Mouse (Mus musculus): ENCODE measurements around the gene Gm28372. TPM values are rescaled to one million over a fixed set of nuclear protein-coding genes. Genes with fewer than 3 reads are reported as not detected.
"Not testable (repeated sequence)": the region's sequence is repeated elsewhere in the genome, so short reads cannot be mapped to it uniquely, and the experiment has no call there.

Gm28372 gene
- polyA plus RNA-seq (2012; rRNA removed): not detected in 2 replicates

DNA sequence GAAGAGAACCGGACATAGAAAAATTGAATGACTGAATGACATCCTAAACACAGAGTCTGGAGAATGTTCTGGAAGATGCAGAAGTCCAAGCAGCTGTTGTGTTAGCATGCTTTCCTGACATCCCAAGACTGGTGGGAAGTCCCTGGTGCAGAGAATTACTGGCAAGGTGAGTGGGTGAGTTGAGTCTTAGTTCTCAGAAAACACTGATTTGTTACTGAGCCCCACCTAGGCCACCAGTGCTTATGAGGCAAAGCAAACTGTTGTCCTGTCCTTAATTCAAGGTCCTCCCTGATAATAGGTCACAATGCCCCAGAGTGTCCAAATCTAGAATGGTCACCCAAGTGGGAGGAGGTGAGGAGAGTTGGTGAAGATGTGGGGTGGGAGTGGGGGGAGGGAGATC, at the start of gene Gm28372, which contains the start of gene 1700020A23Rik:
Gm28372 (plus strand) TSS at position 301 of the 400 bp plus-strand sequence.
1700020A23Rik (plus strand) TSS at position 321 of the 400 bp plus-strand sequence.
- no peak for TF ChIP-seq CTCF (IDR thresholded peaks at IDR 0.05; ENCODE audit: extremely low read depth, insufficient read depth, insufficient read length, insufficient replicate concordance)
- no peak for TF ChIP-seq POLR2A (IDR thresholded peaks at IDR 0.05; ENCODE audit: low read depth, low read length)
- H3K4me1 ChIP-seq (ENCODE audit: control insufficient read depth, insufficient read depth, insufficient read length): no peaks in the 10 kb centered on the region
- no peak for DNase-seq (ENCODE audit: low read depth in 1 of 2, low spot score in 2 of 2)
- H3K27ac ChIP-seq (ENCODE audit: insufficient read depth, low read length): no peak within 1 kb of the TSS
- WGBS: 89% methylated on average over 1 of the region's 1 CpGs
- no peaks in the 10 kb centered on the region for H3K36me3 ChIP-seq (ENCODE audit: control insufficient read depth, insufficient read depth, low read length)
- no peak within 1 kb of the TSS for H3K4me3 ChIP-seq (ENCODE audit: extremely low read depth, insufficient read depth, insufficient read length)
- no peaks in the 10 kb centered on the region for H3K27me3 ChIP-seq (ENCODE audit: control insufficient read depth, insufficient read depth, low read length)

DNA sequence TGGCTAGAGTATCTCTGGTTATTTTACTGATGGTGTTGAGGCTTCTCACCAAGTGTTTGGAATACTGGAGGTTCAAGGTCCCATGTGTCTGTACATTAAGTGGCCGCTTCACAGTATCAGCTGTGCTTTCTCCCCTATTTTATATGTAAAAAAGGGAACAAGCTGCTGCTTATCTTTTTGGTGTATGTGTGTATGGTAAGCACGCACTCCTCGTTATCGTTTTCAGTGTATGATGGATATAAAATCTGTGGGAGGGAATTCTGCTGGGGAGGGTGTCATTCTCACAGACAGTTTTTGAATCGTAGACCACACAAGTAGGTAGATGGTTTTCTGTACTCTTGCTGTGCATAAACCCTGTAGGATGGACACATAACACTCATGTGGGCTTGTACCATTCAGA, 47.5 kb upstream of the Gm28372 start:
- H3K27ac ChIP-seq (ENCODE audit: insufficient read depth, low read length): no peak overlapping the region
- WGBS: 89% methylated on average over 5 of the region's 5 CpGs
- peaks cover 6% of the 10 kb centered on the region for H3K27me3 ChIP-seq (ENCODE audit: control insufficient read depth, insufficient read depth, low read length)
- DNase-seq (ENCODE audit: low read depth in 1 of 2, low spot score in 2 of 2): no peak
- no peaks in the 10 kb centered on the region for H3K4me1 ChIP-seq (ENCODE audit: control insufficient read depth, insufficient read depth, insufficient read length)
- H3K4me3 ChIP-seq (ENCODE audit: extremely low read depth, insufficient read depth, insufficient read length): no peak overlapping the region
- no peaks in the 10 kb centered on the region for H3K36me3 ChIP-seq (ENCODE audit: control insufficient read depth, insufficient read depth, low read length)
- no peak for TF ChIP-seq CTCF (IDR thresholded peaks at IDR 0.05; ENCODE audit: extremely low read depth, insufficient read depth, insufficient read length, insufficient replicate concordance)
- no peak for TF ChIP-seq POLR2A (IDR thresholded peaks at IDR 0.05; ENCODE audit: low read depth, low read length)

DNA sequence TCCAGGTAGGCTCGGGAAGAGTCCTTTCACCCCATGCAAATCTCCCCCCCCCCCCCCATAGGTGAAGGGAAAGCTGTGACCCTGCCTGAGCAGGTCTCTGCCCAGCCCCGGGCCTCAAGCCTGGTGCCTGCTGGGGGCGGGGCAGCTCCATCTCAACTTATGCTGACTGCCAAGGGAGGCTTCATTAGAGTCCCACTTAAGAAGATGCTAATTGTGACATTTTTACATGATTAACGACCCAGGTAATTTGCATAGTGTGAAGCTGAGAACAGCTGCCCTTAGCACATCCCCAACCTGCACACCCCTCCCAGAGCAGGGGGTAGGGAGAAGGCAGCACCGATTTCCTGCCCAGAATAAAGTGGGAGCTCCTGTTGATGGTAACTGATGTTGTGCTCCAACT, 46.2 kb upstream of the Gm28372 start:
- WGBS: 19% methylated on average over 5 of the region's 5 CpGs
- Histone ChIP-seq H3K4me3 (ENCODE audit: extremely low read depth, insufficient read depth, insufficient read length) (no peak overlapping the region), H3K27me3 (ENCODE audit: control insufficient read depth, insufficient read depth, low read length) (peaks cover 10% of the 10 kb centered on the region), H3K4me1 (ENCODE audit: control insufficient read depth, insufficient read depth, insufficient read length) (no peaks in the 10 kb centered on the region), H3K36me3 (ENCODE audit: control insufficient read depth, insufficient read depth, low read length) (no peaks in the 10 kb centered on the region), H3K27ac (ENCODE audit: insufficient read depth, low read length) (no peak overlapping the region)
- no peak for TF ChIP-seq POLR2A (IDR thresholded peaks at IDR 0.05; ENCODE audit: low read depth, low read length)
- TF ChIP-seq CTCF (IDR thresholded peaks at IDR 0.05; ENCODE audit: extremely low read depth, insufficient read depth, insufficient read length, insufficient replicate concordance): no peak
- DNase-seq (ENCODE audit: low read depth in 1 of 2, low spot score in 2 of 2): no peak

DNA sequence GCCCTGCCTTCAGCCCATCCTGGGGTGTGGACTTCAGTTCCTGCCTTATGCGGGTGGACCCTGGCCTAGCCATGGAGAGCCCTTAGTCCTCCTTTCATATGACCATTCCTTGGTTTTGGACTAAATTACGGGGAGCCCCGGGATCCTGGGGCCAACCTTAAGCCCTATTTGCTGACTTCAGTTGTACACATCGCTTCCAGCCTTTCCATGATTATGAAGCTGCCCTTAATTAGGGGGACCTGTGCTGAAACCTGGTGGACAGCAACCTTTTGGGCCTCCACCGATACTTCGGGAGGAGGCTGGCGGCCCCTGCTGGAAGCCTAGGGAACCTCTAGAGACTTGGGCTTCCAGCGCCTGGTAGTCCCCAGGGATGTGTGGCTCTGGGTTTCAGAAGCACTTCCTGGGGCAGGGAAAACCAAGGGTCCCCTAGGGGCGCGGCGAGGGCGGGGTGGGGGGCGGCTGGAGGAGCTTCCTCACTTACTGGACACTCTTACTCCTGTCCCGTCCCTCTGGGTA, 42.5 kb upstream of the Gm28372 start:
- H3K27ac ChIP-seq (ENCODE audit: insufficient read depth, low read length): no peak overlapping the region
- H3K36me3 ChIP-seq (ENCODE audit: control insufficient read depth, insufficient read depth, low read length): no peaks in the 10 kb centered on the region
- H3K4me3 ChIP-seq (ENCODE audit: extremely low read depth, insufficient read depth, insufficient read length): no peak overlapping the region
- peaks cover 14% of the 10 kb centered on the region for H3K27me3 ChIP-seq (ENCODE audit: control insufficient read depth, insufficient read depth, low read length)
- no peak for TF ChIP-seq POLR2A (IDR thresholded peaks at IDR 0.05; ENCODE audit: low read depth, low read length)
- 0 out of 2 replicates have a peak, but pooled peaks have one; percentile 11 for TF ChIP-seq CTCF (IDR thresholded peaks at IDR 0.05; ENCODE audit: extremely low read depth, insufficient read depth, insufficient read length, insufficient replicate concordance)
- H3K4me1 ChIP-seq (ENCODE audit: control insufficient read depth, insufficient read depth, insufficient read length): no peaks in the 10 kb centered on the region
- WGBS: 3% methylated on average over 14 of the region's 14 CpGs
- DNase-seq (ENCODE audit: low read depth in 1 of 2, low spot score in 2 of 2): no peak

DNA sequence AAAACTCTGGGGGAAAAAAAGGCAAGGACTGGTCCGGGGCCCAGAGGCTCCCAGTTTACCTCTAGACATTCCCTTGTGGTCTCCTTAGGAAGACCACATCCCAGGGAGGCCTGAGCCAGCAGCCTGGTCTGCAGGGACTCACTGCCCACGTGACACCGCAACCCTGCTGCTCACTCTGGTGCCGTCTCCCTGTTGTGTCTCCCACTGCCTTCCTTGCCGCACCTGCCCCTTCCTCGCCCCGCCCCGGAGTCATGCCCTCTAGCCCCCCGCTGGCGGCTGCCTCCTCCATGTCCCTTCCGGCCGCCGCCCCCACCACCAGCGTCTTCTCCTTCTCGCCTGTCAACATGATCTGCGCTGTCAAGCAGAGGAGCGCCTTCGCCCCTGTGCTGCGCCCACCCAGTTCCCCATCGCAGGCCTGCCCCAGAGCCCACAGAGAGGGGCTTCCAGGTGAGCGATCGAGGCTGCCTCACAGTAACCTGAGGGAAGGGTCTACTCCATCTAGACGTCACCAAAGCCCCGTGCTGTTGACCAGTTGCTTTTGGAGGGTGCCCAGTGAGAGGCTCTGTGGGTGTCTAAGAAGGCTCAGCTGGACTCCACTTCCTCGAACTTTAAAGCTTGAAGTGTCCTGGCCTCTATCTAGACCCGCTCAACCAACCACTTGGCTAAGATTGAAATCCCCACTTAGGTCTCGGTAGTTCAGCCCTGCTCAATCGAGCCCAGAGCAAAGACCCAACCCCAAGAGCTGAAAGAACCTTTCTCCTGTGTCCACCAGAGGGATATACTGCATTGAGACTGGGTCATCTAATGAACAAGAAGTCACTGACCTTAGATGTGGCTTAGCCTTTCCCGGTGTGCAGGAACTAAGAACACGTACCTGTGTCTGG, 39.6 kb upstream of the Gm28372 start:
- WGBS: 11% methylated on average over 29 of the region's 30 CpGs
- DNase-seq (ENCODE audit: low read depth in 1 of 2, low spot score in 2 of 2): no peak
- TF ChIP-seq POLR2A (IDR thresholded peaks at IDR 0.05; ENCODE audit: low read depth, low read length): no peak
- TF ChIP-seq CTCF (IDR thresholded peaks at IDR 0.05; ENCODE audit: extremely low read depth, insufficient read depth, insufficient read length, insufficient replicate concordance): no peak
- no peaks in the 10 kb centered on the region for H3K4me1 ChIP-seq (ENCODE audit: control insufficient read depth, insufficient read depth, insufficient read length)
- H3K4me3 ChIP-seq (ENCODE audit: extremely low read depth, insufficient read depth, insufficient read length): no peak overlapping the region
- H3K27me3 ChIP-seq (ENCODE audit: control insufficient read depth, insufficient read depth, low read length): peaks cover 14% of the 10 kb centered on the region
- H3K27ac ChIP-seq (ENCODE audit: insufficient read depth, low read length): no peak overlapping the region
- H3K36me3 ChIP-seq (ENCODE audit: control insufficient read depth, insufficient read depth, low read length): no peaks in the 10 kb centered on the region

DNA sequence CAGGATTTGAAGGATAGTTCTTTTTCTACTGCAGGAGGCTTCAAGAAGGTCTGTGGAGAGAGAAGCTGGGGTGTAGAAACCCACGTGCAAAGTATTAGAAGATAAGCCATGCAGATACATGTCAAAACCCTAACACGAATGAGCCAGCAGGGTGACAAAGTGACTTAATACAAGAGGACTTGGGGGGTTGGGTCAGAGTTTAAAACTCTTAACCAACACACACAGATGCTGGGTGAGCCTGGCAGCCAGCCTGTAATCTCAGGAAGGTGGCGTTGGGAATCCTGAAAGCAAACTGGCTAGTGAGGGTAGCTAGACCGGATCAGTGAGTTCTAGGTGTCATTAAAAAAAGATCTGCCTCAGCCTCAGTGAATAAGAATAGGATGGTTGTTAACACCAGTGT, 37.7 kb upstream of the Gm28372 start:
- Histone ChIP-seq H3K27me3 (ENCODE audit: control insufficient read depth, insufficient read depth, low read length) (peaks cover 8% of the 10 kb centered on the region), H3K27ac (ENCODE audit: insufficient read depth, low read length) (no peak overlapping the region), H3K4me1 (ENCODE audit: control insufficient read depth, insufficient read depth, insufficient read length) (no peaks in the 10 kb centered on the region), H3K36me3 (ENCODE audit: control insufficient read depth, insufficient read depth, low read length) (no peaks in the 10 kb centered on the region), H3K4me3 (ENCODE audit: extremely low read depth, insufficient read depth, insufficient read length) (no peak overlapping the region)
- no peak for TF ChIP-seq POLR2A (IDR thresholded peaks at IDR 0.05; ENCODE audit: low read depth, low read length)
- no peak for TF ChIP-seq CTCF (IDR thresholded peaks at IDR 0.05; ENCODE audit: extremely low read depth, insufficient read depth, insufficient read length, insufficient replicate concordance)
- 60% methylated on average over 4 of the region's 4 CpGs for WGBS
- no peak for DNase-seq (ENCODE audit: low read depth in 1 of 2, low spot score in 2 of 2)

DNA sequence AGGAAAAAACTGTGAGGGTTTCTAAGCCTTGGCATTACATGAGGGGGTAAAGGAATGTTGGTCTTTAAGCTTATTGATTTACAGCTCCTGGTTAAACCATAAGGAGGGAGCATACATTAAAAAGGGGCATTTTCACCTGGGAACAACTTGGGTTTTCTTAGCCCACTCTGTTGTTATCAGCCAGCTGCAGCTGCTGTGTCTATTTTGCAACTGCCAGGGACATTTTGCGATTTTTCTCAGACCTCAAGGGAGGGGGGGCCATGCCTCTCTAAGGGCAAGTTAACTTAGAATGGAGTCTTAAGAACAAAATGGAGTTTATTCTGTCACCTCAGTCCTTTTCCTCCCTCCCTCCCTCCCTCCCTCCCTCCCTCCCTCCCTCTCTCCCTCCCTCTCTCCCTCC, 32.0 kb upstream of the Gm28372 start:
- not testable (repeated sequence) for H3K36me3 ChIP-seq (ENCODE audit: control insufficient read depth, insufficient read depth, low read length); H3K4me3 ChIP-seq (ENCODE audit: extremely low read depth, insufficient read depth, insufficient read length); H3K27me3 ChIP-seq (ENCODE audit: control insufficient read depth, insufficient read depth, low read length); H3K4me1 ChIP-seq (ENCODE audit: control insufficient read depth, insufficient read depth, insufficient read length); DNase-seq (ENCODE audit: low read depth in 1 of 2, low spot score in 2 of 2); H3K27ac ChIP-seq (ENCODE audit: insufficient read depth, low read length)
- WGBS: 3% methylated on average over 1 of the region's 1 CpGs
